Mouse (Mus musculus): ENCODE measurements at regions not wholly inside any gene's neighbourhood (a gene's known extent, or its start where the extent isn't known, plus 50 kb on each side); places are given as distances from the start of the nearest gene placed in this dataset.
A peak's percentile ranks its signal among the peaks of the same experiment; 100 is the strongest.
"Not testable (repeated sequence)": the region's sequence is repeated elsewhere in the genome, so short reads cannot be mapped to it uniquely, and the experiment has no call there.

GRCm38 (mm10) chr1:137223052-137223451 lies 262.8 kb upstream of the Nr5a2 start:
- DNase-seq (ENCODE audit: low spot score in 2 of 2) = no peak

GRCm38 (mm10) chr1:137221087-137222057 lies 261.1 kb upstream of the Nr5a2 start:
- peak in 1 of 2 experiments; percentile 52 for DNase-seq (ENCODE audit: low spot score in 2 of 2)

DNA sequence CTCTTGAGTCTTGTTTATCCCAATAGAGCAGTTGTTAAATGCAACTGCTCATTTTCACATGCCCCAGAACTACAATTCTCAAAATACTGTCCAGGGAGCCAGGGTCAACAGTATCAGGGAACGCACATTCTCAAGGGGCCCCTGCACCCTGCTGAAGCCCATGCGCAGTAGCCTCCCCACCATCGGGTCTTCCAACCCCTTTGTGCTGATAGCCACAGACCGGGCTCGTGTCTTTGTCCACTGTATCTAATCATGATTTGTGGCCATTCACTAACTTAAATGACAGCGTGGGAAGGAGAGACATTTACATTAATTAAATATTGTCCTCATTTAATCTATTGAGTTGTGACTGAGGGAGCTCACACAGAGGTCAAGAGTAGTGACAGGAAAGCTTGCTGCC lies 260.0 kb upstream of the Nr5a2 start:
- DNase-seq (ENCODE audit: low spot score in 2 of 2) = no peak

DNA sequence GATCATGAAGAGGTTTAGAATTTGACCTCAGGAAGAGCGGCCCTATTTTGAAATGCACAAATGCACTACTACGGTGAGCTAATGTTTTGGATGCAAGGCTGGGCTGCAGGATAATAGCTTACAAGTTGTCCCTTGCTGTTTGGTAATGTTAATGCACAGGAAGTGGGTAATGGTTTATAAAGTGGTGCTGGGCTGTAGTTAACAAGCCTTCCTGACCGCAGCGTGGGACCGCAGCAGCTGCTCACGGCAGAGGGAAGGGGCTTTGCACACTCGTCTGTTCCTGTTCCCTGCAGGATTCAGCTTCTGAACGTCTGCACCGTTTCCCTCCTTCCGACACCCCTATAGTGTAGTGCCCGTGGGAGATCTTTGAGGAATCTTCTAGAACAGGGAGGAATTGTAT lies 258.4 kb upstream of the Nr5a2 start:
- DNase-seq (ENCODE audit: low spot score in 2 of 2) = no peak

DNA sequence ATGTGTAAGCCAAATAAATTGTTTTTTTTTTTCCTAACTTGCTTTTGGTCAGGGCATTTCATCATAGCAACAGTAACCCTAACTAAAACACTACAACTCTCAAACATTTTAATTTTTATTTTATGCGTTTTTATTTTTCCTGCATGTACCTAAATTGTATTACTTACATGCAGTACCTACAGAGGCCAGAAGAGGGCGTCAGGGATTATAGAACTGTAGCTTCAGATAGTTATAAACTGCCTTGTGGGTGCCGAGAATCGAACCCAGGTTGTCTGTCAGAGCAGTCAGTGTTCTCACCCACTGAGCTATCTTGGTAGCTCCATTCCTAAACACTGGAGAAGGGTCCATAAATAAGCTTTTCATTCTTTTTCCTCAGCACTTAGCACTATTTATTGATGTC lies 257.8 kb upstream of the Nr5a2 start:
- DNase-seq (ENCODE audit: low spot score in 2 of 2) = no peak

GRCm38 (mm10) chr1:137217206-137217605 lies 257.0 kb upstream of the Nr5a2 start:
- no peak for DNase-seq (ENCODE audit: low spot score in 2 of 2)

DNA sequence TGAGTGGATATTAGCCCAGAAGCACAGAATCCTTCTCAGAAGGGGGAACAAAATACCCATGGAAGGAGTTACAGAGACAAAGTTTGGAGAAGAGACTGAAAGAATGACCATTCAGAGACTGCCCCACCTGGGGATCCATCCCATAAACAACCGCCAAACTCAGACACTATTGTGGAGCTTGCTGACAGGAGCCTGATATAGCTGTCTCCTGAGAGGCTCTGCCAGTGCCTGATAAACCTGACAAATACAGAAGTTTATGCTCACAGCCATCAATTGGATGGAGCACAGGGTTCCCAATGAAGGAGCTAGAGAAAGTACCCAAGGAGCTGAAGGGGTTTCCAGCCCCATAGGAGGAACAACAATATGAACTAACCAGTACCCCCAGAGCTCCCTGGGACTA lies 254.1 kb upstream of the Nr5a2 start:
- not testable (repeated sequence) for DNase-seq (ENCODE audit: low spot score in 2 of 2)

- no peak for DNase-seq (ENCODE audit: low spot score in 2 of 2)
Observed at GRCm38 (mm10) chr1:137213717-137214116, 253.5 kb upstream of the Nr5a2 start.

GRCm38 (mm10) chr1:137212856-137213255 lies 252.6 kb upstream of the Nr5a2 start:
- DNase-seq (ENCODE audit: low spot score in 2 of 2) = no peak

DNA sequence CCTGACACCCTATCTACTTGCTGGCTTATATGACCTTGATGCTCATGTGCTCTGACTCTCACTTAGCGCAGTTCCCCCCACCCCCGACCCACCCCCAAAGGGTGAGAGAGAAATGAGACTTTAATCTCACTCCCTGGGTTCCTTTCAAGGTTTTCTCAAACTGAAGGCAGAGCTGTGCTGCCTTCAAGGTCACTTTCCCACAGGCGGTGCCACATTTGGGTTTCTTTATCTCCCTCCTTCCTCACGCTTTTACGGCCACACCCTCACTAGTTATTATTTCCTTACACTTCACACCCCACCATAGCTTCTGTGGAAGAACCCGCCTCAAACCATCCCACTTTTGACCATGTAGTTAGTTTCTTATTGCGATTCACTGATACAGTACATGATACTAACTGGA lies 244.1 kb upstream of the Nr5a2 start:
- DNase-seq (ENCODE audit: low spot score in 2 of 2) = no peak

GRCm38 (mm10) chr1:137203512-137203911 lies 243.3 kb upstream of the Nr5a2 start:
- no peak for DNase-seq (ENCODE audit: low spot score in 2 of 2)

GRCm38 (mm10) chr1:137200931-137201330 lies 240.7 kb upstream of the Nr5a2 start:
- DNase-seq (ENCODE audit: low spot score in 2 of 2) = no peak

DNA sequence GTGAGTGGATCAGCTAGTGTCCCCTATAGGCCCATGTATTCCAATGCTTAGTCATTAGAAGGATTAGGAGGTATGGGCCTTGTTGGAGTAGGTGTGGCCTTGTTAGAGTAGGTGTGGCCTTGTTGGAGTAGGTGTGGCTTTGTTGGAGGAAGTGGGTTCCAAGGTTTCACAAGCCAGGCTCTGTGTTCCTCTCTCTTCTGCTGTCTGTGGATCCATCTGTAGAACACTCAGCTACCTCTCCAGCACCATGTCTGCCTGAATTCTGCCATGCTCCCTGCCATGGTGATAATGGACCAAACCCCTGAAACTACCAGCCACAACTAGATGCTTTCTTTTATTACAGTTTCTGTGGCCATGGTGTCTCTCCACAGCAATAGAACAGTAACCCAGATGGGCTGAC lies 235.7 kb upstream of the Nr5a2 start:
- no peak for DNase-seq (ENCODE audit: low spot score in 2 of 2)

- no peak for DNase-seq (ENCODE audit: low spot score in 2 of 2)
Observed at GRCm38 (mm10) chr1:137195065-137195620, 234.9 kb upstream of the Nr5a2 start.

DNA sequence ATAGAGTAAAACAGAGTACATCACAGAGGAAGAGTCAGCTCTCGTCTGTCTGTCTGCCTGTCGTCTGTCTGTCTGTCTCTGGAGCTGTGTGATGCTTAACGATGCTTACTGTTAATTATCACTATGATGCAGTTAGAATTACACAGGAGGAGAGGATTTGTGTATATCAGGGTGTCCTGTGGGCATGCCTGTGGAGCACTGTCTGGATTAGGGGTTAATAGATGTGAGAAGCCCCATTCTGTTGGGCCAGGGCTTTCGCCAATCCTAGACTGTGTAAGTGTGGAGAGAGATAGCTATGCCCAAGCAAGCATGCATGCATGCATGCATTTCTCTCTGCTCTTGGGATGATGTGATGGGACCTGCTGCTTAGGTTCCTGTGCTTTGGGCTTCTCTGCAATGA lies 218.0 kb upstream of the Nr5a2 start:
- no peak for DNase-seq (ENCODE audit: low spot score in 2 of 2)

- DNase-seq (ENCODE audit: low spot score in 2 of 2) = no peak
Observed at GRCm38 (mm10) chr1:137176696-137177095, 216.4 kb upstream of the Nr5a2 start.

- DNase-seq (ENCODE audit: low spot score in 2 of 2) = no peak
Observed at GRCm38 (mm10) chr1:137174081-137174480, 213.8 kb upstream of the Nr5a2 start.

GRCm38 (mm10) chr1:137172128-137172527 lies 211.9 kb upstream of the Nr5a2 start:
- no peak for DNase-seq (ENCODE audit: low spot score in 2 of 2)

GRCm38 (mm10) chr1:137171451-137171850 lies 211.2 kb upstream of the Nr5a2 start:
- no peak for DNase-seq (ENCODE audit: low spot score in 2 of 2)

DNA sequence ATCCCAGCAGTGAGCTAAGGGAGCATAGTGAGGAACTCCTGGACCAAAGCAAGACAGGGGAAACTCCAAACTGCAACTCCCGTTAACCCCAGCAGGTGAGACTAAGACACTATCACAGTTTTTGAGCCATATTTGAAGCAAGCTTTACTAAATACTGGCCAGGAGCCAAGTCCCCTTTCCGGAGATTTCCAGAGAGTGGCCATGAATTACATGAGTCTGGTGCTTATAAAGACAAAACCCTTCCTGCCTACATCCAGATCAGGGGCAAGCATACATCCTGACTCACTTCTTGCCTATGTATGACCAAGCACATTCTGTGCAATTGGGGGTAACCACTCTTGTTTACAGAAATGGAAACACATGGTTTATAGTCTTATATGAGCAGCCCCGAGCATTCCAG lies 187.6 kb upstream of the Nr5a2 start:
- DNase-seq (ENCODE audit: low spot score in 2 of 2) = no peak

DNA sequence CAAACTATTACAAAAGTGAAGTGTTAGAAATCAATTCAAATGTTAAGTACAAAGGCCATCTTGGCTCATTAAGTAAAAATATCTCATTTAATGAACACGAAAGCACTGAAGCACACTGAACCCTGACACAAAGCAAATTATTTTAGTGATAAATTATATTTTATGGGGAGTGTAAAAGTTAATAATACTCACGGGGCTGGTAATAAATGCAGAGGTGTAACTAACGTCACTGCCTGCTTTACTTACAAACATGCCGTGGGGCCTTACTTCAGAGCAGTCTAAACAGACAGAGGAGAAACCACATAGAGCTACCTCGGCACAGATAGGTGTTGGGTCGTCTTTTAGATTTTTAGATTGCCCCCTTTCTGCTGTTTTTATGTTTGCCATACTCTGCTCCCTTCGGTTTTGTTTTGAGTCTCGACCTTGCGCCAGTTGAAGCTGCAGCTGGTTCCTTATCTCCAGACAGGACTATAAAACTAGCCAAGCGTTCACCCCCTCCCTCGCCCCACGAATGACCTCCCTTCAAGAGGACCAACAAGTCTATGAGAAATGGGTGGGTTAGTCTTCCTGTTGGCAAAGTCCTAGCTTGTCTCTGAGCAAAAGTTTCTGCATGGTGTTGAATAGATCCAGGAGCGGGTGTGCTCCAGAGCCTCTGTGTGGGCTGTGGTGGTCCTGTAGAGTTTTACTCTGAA lies 181.8 kb upstream of the Nr5a2 start:
- no peak for DNase-seq (ENCODE audit: low spot score in 2 of 2)

DNA sequence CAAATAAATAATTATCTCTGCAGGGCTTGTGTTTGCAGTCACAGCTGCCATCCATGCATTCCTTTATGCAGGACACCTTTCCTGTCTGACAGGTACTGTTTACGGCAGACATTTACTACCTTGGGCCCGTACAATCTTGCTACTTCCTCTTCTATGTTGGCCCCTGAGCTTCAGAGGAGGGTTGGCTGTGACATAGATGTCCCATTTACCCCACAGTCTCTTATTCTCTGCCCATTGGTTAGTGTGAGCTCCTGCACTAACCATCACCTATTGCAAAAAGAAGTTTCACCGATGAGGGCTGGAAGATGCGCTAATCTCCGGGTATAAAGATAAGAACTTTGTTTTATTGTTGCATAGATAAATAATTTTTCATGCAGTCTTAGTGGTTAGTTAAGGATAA lies 181.1 kb upstream of the Nr5a2 start:
- DNase-seq (ENCODE audit: low spot score in 2 of 2) = no peak

GRCm38 (mm10) chr1:137136156-137136555 lies 175.9 kb upstream of the Nr5a2 start:
- DNase-seq (ENCODE audit: low spot score in 2 of 2) = no peak
